Mouse (Mus musculus): ENCODE data around the gene Tmem41b. TPM values are rescaled to one million over a fixed set of nuclear protein-coding genes. Genes with fewer than 3 reads are reported as not detected.
"Not testable (repeated sequence)": the region's sequence is repeated elsewhere in the genome, so short reads cannot be mapped to it uniquely, and the experiment has no call there.

Tmem41b gene
- polyA plus RNA-seq, 1 experiment from 2014 or later: 61.9 TPM

DNA sequence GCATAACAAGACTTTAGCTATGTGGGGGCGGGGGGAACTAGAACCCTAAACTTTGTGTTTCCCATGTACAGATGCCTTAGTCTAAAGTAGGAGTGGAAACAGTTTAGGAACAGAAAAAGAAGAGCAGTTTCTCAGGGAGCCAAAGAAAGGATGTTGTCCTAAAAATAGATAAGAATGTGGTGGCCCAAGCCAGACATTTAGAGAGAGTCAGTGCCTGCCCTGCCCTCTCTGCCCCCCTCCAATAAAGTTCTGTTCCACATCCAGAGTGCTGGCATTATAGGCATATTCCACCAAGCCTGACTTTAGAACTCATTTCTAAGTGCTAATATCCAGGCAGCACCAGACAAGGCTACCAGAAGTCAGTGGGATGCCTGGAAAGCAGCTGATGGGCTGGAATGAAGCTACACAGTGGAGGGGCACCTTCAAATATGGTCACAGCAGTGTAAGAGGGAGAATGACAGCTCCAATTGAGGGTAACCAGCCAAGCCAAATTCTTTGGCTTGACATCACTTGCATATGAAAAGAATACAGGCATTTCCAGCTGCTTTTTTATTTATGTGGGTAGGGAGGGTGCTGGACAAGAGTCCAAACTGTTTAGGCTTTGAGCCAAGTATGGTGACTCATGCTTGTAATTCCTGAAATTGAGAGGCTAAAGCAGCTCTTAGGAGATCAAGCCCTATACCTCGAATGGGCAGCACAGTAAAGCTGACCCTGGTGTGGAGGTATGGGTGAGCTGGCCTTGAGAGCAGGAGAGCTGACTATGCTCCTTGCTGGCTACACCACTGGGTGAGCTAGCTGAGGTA is 6.6 kb upstream of the Tmem41b start:
- peak; percentile 53 for DNase-seq (ENCODE audit: low spot score)
- no peak overlapping the region for H3K4me2 ChIP-seq (ENCODE audit: low read length)
- no peak for ATAC-seq (replicated peaks; ENCODE audit: low FRiP score, low TSS enrichment, low read depth)
- H3K27me3 ChIP-seq (replicated peaks; ENCODE audit: control insufficient read depth, insufficient read depth, low read length): no peaks in the 10 kb centered on the region
- H3K36me3 ChIP-seq (ENCODE audit: control insufficient read depth, insufficient read depth, low read length): no peaks in the 10 kb centered on the region
- H3K4me1 ChIP-seq (replicated peaks; ENCODE audit: control insufficient read depth, insufficient read depth, low read length): no peaks in the 10 kb centered on the region
- no peaks in the 10 kb centered on the region for H3K9me3 ChIP-seq (ENCODE audit: control insufficient read depth, low read length)
- no peak overlapping the region for H3K4me3 ChIP-seq (ENCODE audit: low read depth, low read length)
- 60% methylated on average over 2 of the region's 2 CpGs for WGBS
- H3K9ac ChIP-seq (ENCODE audit: low read length): no peak overlapping the region
- H3K27ac ChIP-seq (ENCODE audit: low read depth): 0 out of 2 replicates have a peak overlapping the region, but pooled peaks have one; percentile 33

- H3K9me3 ChIP-seq (ENCODE audit: control insufficient read depth, low read length): no peaks in the 10 kb centered on the region
- no peaks in the 10 kb centered on the region for H3K36me3 ChIP-seq (ENCODE audit: control insufficient read depth, insufficient read depth, low read length)
- no peak for DNase-seq (ENCODE audit: low spot score)
- no peak overlapping the region for H3K4me3 ChIP-seq (ENCODE audit: low read depth, low read length)
- 89% methylated on average over 1 of the region's 1 CpGs for WGBS
- no peak overlapping the region for H3K9ac ChIP-seq (ENCODE audit: low read length)
- H3K4me1 ChIP-seq (replicated peaks; ENCODE audit: control insufficient read depth, insufficient read depth, low read length): no peaks in the 10 kb centered on the region
- H3K27ac ChIP-seq (ENCODE audit: low read depth): no peak overlapping the region
- H3K27me3 ChIP-seq (replicated peaks; ENCODE audit: control insufficient read depth, insufficient read depth, low read length): no peaks in the 10 kb centered on the region
- ATAC-seq (replicated peaks; ENCODE audit: low FRiP score, low TSS enrichment, low read depth): no peak
- H3K4me2 ChIP-seq (ENCODE audit: low read length): no peak overlapping the region
These were observed 4.6 kb upstream of the Tmem41b start for GRCm38 (mm10) chr7:109991286-109991685.

GRCm38 (mm10) chr7:109986133-109986669 is 528 bp downstream of the Tmem41b start:
- Histone ChIP-seq H3K4me1 (replicated peaks; ENCODE audit: control insufficient read depth, insufficient read depth, low read length) (no peaks in the 10 kb centered on the region; the same call in 1 of the 2 replicates), H3K27me3 (replicated peaks; ENCODE audit: control insufficient read depth, insufficient read depth, low read length) (no peaks in the 10 kb centered on the region), H3K9me3 (ENCODE audit: control insufficient read depth, low read length) (no peaks in the 10 kb centered on the region), H3K4me2 (ENCODE audit: low read length) (peak overlapping the region; percentile 83), H3K4me3 (ENCODE audit: low read depth, low read length) (peak overlapping the region; percentile 69), H3K9ac (ENCODE audit: low read length) (peak overlapping the region; percentile 68), H3K36me3 (ENCODE audit: control insufficient read depth, insufficient read depth, low read length) (peaks cover 18% of the 10 kb centered on the region), H3K27ac (ENCODE audit: low read depth) (peak overlapping the region; percentile 87)
- DNase-seq (ENCODE audit: low spot score) (peak; percentile 99), ATAC-seq (replicated peaks; ENCODE audit: low FRiP score, low TSS enrichment, low read depth) (peak; percentile 99)
- WGBS: under 1% methylated on average over 43 of the region's 43 CpGs

DNA sequence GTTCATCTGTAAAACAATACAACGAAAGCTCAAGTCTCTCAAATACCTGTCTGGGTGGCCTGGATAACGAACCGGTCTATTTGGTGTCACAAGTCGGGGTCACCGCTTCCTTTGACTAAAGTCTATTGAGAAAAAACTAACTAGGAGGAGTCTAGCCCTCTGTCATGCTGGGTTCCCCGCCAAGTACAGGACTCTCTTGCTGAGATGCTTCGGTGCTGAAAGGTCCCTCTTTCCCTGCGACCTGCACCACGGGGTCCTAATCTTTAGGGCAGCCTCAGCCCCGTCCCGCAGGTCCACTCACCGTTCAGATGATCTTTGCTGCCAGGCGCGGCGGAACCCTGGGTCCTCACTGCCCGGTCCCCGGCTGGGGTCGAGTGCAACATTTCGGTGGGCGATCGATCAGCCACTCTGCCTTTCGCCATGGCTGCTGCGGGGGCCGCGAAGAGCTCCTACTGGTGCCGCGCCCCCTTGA is 1.0 kb downstream of the Tmem41b start:
- peak overlapping the region; percentile 55 for H3K9ac ChIP-seq (ENCODE audit: low read length)
- H3K9me3 ChIP-seq (ENCODE audit: control insufficient read depth, low read length): no peaks in the 10 kb centered on the region
- H3K4me1 ChIP-seq (replicated peaks; ENCODE audit: control insufficient read depth, insufficient read depth, low read length): no peaks in the 10 kb centered on the region; the same call in 1 of the 2 replicates
- ATAC-seq (replicated peaks; ENCODE audit: low FRiP score, low TSS enrichment, low read depth): peak; percentile 59
- peak overlapping the region; percentile 54; the same call in 1 of the 2 replicates for H3K27ac ChIP-seq (ENCODE audit: low read depth)
- H3K36me3 ChIP-seq (ENCODE audit: control insufficient read depth, insufficient read depth, low read length): peaks cover 21% of the 10 kb centered on the region
- no peaks in the 10 kb centered on the region for H3K27me3 ChIP-seq (replicated peaks; ENCODE audit: control insufficient read depth, insufficient read depth, low read length)
- under 1% methylated on average over 27 of the region's 27 CpGs for WGBS
- DNase-seq (ENCODE audit: low spot score): peak; percentile 74
- peak overlapping the region; percentile 75 for H3K4me2 ChIP-seq (ENCODE audit: low read length)
- peak overlapping the region; percentile 69 for H3K4me3 ChIP-seq (ENCODE audit: low read depth, low read length)

- H3K4me2 ChIP-seq (ENCODE audit: low read length): peak overlapping the region; percentile 75; the same call in 1 of the 2 replicates
- H3K9me3 ChIP-seq (ENCODE audit: control insufficient read depth, low read length); DNase-seq (ENCODE audit: low spot score); H3K27ac ChIP-seq (ENCODE audit: low read depth); H3K4me3 ChIP-seq (ENCODE audit: low read depth, low read length); H3K4me1 ChIP-seq (replicated peaks; ENCODE audit: control insufficient read depth, insufficient read depth, low read length); H3K27me3 ChIP-seq (replicated peaks; ENCODE audit: control insufficient read depth, insufficient read depth, low read length); ATAC-seq (replicated peaks; ENCODE audit: low FRiP score, low TSS enrichment, low read depth); H3K9ac ChIP-seq (ENCODE audit: low read length): not testable (repeated sequence)
- H3K36me3 ChIP-seq (ENCODE audit: control insufficient read depth, insufficient read depth, low read length): peaks cover 30% of the 10 kb centered on the region
- WGBS: 79% methylated on average over 5 of the region's 5 CpGs
These were observed 2.1 kb downstream of the Tmem41b start for GRCm38 (mm10) chr7:109984608-109985007.

- not testable (repeated sequence) for H3K27me3 ChIP-seq (replicated peaks; ENCODE audit: control insufficient read depth, insufficient read depth, low read length); H3K4me2 ChIP-seq (ENCODE audit: low read length); H3K9me3 ChIP-seq (ENCODE audit: control insufficient read depth, low read length); ATAC-seq (replicated peaks; ENCODE audit: low FRiP score, low TSS enrichment, low read depth); H3K4me3 ChIP-seq (ENCODE audit: low read depth, low read length); H3K9ac ChIP-seq (ENCODE audit: low read length); H3K27ac ChIP-seq (ENCODE audit: low read depth); H3K4me1 ChIP-seq (replicated peaks; ENCODE audit: control insufficient read depth, insufficient read depth, low read length); DNase-seq (ENCODE audit: low spot score)
- 75% methylated on average over 5 of the region's 5 CpGs for WGBS
- peaks cover 70% of the 10 kb centered on the region for H3K36me3 ChIP-seq (ENCODE audit: control insufficient read depth, insufficient read depth, low read length)
These were observed 9.6 kb downstream of the Tmem41b start for GRCm38 (mm10) chr7:109977131-109977530.

DNA sequence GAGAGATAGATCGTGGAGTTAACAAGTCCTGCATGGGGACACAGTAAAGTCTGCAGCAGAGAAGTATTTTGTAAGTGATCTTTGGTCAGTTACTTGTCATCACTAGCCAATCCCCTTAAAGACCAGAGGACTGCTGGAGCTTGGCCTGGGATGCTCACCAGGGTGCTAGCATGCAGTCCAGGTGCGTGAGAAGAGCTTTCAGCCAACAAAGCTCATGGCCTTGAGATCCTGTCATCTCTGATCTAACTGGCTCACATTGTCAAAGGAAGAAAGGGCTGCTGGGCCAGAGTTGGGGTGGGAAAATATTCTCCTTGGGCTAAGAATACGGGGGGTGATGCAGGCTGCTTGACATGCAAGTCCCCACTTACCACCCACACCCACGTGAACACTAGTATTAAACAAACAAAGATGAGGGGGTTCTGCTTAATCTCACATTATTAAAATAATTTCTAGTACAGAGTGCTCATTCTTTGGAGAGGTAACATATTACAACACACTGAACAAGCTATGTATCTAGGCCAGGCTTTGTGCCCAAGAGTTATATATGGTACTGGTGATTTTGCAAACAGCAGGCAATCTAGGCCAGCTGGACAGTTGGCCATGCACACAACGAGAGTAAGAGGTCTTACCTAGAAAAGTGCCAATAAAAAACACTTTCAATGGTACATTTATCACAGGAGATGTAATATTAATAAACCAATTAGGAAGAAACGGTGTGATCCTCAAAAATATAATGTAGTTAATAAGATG is 10.6 kb downstream of the Tmem41b start:
- Histone ChIP-seq H3K27ac (ENCODE audit: low read depth) (no peak overlapping the region), H3K4me3 (ENCODE audit: low read depth, low read length) (no peak overlapping the region), H3K9me3 (ENCODE audit: control insufficient read depth, low read length) (no peaks in the 10 kb centered on the region), H3K36me3 (ENCODE audit: control insufficient read depth, insufficient read depth, low read length) (peaks cover 61% of the 10 kb centered on the region), H3K9ac (ENCODE audit: low read length) (no peak overlapping the region), H3K4me2 (ENCODE audit: low read length) (no peak overlapping the region), H3K27me3 (replicated peaks; ENCODE audit: control insufficient read depth, insufficient read depth, low read length) (no peaks in the 10 kb centered on the region), H3K4me1 (replicated peaks; ENCODE audit: control insufficient read depth, insufficient read depth, low read length) (no peaks in the 10 kb centered on the region)
- DNase-seq (ENCODE audit: low spot score) (no peak), ATAC-seq (replicated peaks; ENCODE audit: low FRiP score, low TSS enrichment, low read depth) (no peak)
- WGBS: 91% methylated on average over 6 of the region's 6 CpGs

DNA sequence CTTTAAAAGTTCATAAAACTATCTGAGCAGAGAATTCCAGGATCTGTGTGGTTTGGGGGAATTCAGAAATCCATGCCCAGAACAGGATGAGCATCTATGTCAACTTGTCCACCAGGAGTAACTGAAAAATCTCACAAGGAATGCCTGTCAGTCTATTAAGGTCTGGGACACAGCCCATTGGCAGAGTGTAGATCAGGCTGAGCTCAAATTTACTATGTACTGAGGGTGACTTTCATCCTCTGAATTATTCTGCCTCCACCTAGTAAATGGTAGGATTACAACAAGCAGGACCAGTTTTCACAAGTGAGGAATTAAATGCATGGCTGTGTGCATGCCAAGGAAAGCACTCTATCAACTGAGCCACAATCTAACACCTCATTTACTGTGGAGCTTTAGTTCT is 17.2 kb downstream of the Tmem41b start:
- peak overlapping the region; percentile 67; the same call in 1 of the 2 replicates for H3K27ac ChIP-seq (ENCODE audit: low read depth)
- H3K4me1 ChIP-seq (replicated peaks; ENCODE audit: control insufficient read depth, insufficient read depth, low read length): peaks cover 13% of the 10 kb centered on the region
- H3K9ac ChIP-seq (ENCODE audit: low read length): no peak overlapping the region
- no peaks in the 10 kb centered on the region for H3K9me3 ChIP-seq (ENCODE audit: control insufficient read depth, low read length)
- peaks cover 8% of the 10 kb centered on the region for H3K36me3 ChIP-seq (ENCODE audit: control insufficient read depth, insufficient read depth, low read length)
- DNase-seq (ENCODE audit: low spot score): no peak
- H3K4me3 ChIP-seq (ENCODE audit: low read depth, low read length): no peak overlapping the region
- no peaks in the 10 kb centered on the region for H3K27me3 ChIP-seq (replicated peaks; ENCODE audit: control insufficient read depth, insufficient read depth, low read length)
- no peak for ATAC-seq (replicated peaks; ENCODE audit: low FRiP score, low TSS enrichment, low read depth)
- no peak overlapping the region for H3K4me2 ChIP-seq (ENCODE audit: low read length)
